Mouse (Mus musculus) v-Abl transformed pro-B cells (cell line): ENCODE data around the gene Olfr843.

Source experiments
- in situ Hi-C, 2 experiments: fragments of 400-800 bp; cut with MboI; formaldehyde crosslinking; loops; one replicate each; pipeline ENCODE4 v1.15.1; 2025; ENCODE audit not compliant: unreplicated experiment in 2 of 2

The Olfr843 gene

GRCm38 (mm10) chr9:19251887-19252286 is at the start of gene Olfr843:
TSS of gene Olfr843 (minus strand) at chr9:19251987.
- in situ Hi-C loops = no loop called here
